Mouse (Mus musculus) ES-E14 (cell line): ENCODE results near the gene Rab1a.

ENCODE experiments used
- HCFC1 ChIP-seq: IDR thresholded peaks from 2 replicates; pipeline ENCODE4 v1.6.1; 2012; ENCODE audit warnings: low read length, inconsistent platforms, borderline replicate concordance; ENCODE audit not compliant: insufficient read depth
- MAFK ChIP-seq: IDR thresholded peaks from 2 replicates; pipeline ENCODE4 v1.6.1; 2014; ENCODE audit warnings: mild to moderate bottlenecking, low read depth, low read length, inconsistent platforms; ENCODE audit not compliant: insufficient read depth
- ZC3H11A ChIP-seq: IDR thresholded peaks from 2 replicates; pipeline ENCODE4 v1.6.1; 2012; ENCODE audit warnings: low read depth, mild to moderate bottlenecking, inconsistent platforms, low read length, borderline replicate concordance
- ZNF384 ChIP-seq: IDR thresholded peaks from 2 replicates; pipeline ENCODE4 v1.6.1; 2012; ENCODE audit warnings: low read depth, low read length, inconsistent platforms

GRCm38 (mm10) chr11:20228666-20229065 is 27.4 kb downstream of the Rab1a start:
- no peak for TF ChIP-seq HCFC1
- TF ChIP-seq MAFK: no peak
- no peak for TF ChIP-seq ZC3H11A
- TF ChIP-seq ZNF384: no peak
